Mouse (Mus musculus): ENCODE results near the gene Mpdu1. TPM values are rescaled to one million over a fixed set of nuclear protein-coding genes. Genes with fewer than 3 reads are reported as not detected.

Mpdu1 gene
- total and polyA plus RNA-seq, 3 experiments, result 60.9 to 259 (median 101) TPM

DNA sequence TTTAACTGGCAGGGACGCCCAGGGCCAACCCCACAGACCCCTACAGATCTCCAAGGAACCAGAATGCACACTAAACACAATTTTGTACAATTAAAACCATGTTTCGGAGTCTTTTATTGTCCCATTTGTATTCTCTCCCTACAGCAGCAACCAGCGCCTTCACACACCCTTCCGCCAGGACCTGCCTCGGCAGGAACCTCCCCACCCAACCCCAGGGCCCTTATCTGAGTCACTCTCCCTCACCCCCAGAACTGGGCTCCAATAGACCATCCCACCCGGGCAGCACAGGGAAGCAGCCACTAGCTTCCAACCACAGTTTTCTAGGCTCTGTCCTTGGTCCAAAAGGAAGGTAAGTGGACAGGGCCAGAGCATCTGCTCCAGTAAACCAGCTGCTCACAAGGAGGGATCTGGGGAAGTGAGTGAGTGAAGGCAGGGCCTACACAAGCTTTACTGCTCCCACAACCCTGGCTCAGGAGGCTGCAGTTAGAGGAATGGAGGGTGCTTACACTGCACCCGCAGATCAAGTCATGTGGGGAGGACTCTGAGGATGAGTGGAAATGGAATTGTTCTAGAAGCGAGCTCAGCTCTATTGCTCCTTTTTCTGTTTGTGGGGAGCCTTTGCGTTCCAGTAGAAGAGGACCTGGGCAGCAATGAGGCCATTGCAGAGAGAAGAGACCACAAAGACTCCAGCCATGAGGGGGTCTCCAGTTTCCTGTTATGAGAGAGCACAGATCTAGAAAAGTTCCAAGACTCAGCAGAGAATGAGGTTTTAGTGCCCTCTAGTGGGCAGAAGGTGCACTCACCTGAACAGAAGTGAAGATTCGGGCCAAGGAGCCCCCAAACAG, 5.6 kb downstream of the Mpdu1 start (continued):
- TF ChIP-seq ZKSCAN1 (IDR thresholded peaks at IDR 0.05; ENCODE audit: low read depth, low read length) (no peak), GATA1 (IDR thresholded peaks at IDR 0.05; ENCODE audit: low read depth, low read length) (peak; percentile 9; the same call in 1 of the 2 replicates), POLR2AphosphoS2 (IDR thresholded peaks at IDR 0.05; ENCODE audit: low read length) (0 out of 2 replicates have a peak, but pooled peaks have one; percentile 15), ELF1 (IDR thresholded peaks at IDR 0.05; ENCODE audit: low read depth, low read length) (no peak), NRF1 (IDR thresholded peaks at IDR 0.05; ENCODE audit: insufficient read depth, low read depth, low read length, poor library complexity, severe bottlenecking) (no peak)

DNA sequence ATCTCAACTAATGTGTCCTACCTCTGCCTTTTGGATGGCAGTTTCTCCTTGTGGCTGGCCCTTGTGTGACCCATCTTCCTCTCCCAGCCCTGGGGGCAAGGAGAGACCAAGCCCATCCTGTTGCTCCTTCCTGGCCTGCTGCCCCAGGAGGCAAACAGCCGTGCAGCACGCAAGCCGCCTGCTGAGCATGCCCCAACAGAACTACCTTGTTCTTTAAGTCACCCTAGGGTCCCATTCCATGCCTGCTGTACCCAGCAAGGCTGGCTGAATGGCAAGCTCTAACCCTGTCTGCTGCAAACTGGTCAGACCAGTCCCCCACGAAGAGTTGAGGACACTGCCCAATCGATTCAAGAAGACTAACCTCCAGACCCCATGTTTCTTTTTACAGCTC, 6.4 kb downstream of the Mpdu1 start:
- no peak overlapping the region for H3K4me3 ChIP-seq (ENCODE audit: control insufficient read depth in 1 of 2, insufficient read depth in 1 of 2, low read depth in 2 of 2, low read length in 2 of 2)
- no peak overlapping the region for H3K9ac ChIP-seq (ENCODE audit: control insufficient read depth, low read depth, low read length, poor library complexity, severe bottlenecking)
- H3K79me2 ChIP-seq (ENCODE audit: control insufficient read depth, insufficient read depth, low read length, poor library complexity), result no peaks in the 10 kb centered on the region
- no peak overlapping the region for H3K27ac ChIP-seq (ENCODE audit: control insufficient read depth, low read depth, low read length)
- no peaks in the 10 kb centered on the region for H3K27me3 ChIP-seq (ENCODE audit: control insufficient read depth in 1 of 2, insufficient read depth in 2 of 2, low read length in 2 of 2)
- H3K36me3 ChIP-seq (ENCODE audit: control insufficient read depth in 1 of 2, insufficient read depth in 2 of 2, low read length in 2 of 2), result peaks cover 8 to 9% of the 10 kb centered on the region in 2 experiments
- peaks cover 0 to 4% of the 10 kb centered on the region in 2 experiments; a peak in 3 of 4 replicates for H3K4me1 ChIP-seq (ENCODE audit: control insufficient read depth in 1 of 2, insufficient read depth in 2 of 2, low read length in 2 of 2)
- no peaks in the 10 kb centered on the region for H3K9me3 ChIP-seq (replicated peaks; ENCODE audit: insufficient read depth, low read length)
- no peak for DNase-seq (ENCODE audit: low read depth, low spot score)
- no peak for TF ChIP-seq TBP (IDR thresholded peaks at IDR 0.05; ENCODE audit: low read depth, low read length)
- no peak for TF ChIP-seq CHD2 (IDR thresholded peaks at IDR 0.05; ENCODE audit: low read length)
- no peak for TF ChIP-seq SMC3 (IDR thresholded peaks at IDR 0.05; ENCODE audit: low read depth, low read length)
- TF ChIP-seq JUND (IDR thresholded peaks at IDR 0.05; ENCODE audit: low read depth, low read length), result no peak
- no peak for TF ChIP-seq NRF1 (IDR thresholded peaks at IDR 0.05; ENCODE audit: insufficient read depth, low read depth, low read length, poor library complexity, severe bottlenecking)
- TF ChIP-seq ETS1 (IDR thresholded peaks at IDR 0.05; ENCODE audit: low read depth, low read length), result no peak

DNA sequence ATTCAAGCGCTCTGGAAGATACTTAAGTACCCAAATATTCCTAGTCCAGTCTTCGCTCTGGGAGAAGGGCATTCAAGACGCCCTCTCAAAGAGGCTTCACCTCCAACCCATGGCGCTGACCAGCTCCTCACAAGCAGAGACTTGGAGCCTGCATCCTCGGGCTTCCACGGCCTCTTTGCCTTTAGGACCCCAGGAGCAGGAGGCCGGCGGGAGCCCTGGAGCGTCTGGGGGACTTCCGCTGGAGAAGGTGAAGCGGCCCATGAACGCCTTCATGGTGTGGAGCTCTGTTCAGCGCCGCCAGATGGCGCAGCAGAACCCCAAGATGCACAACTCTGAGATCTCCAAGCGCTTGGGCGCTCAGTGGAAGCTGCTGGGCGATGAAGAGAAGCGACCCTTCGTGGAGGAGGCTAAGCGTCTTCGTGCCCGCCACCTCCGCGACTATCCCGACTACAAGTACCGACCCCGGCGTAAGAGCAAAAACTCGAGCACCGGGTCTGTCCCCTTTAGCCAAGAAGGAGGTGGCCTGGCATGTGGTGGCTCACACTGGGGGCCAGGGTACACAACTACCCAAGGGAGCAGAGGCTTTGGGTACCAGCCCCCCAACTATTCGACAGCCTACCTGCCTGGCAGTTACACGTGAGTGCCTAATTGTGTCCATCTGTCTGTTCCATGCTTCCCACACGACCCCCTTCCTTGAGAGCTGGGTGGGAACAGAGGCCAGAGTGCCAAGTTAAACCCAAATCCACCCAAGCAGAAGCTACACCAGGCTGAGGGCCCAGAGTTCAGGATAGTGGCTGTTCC, 7.0 kb downstream of the Mpdu1 start, which contains the start of gene Sox15:
Sox15 (plus strand) TSS at position 51 of the 801 bp plus-strand sequence.
- peak in 2 of 3 experiments; percentile 9 to 26; a peak in 2 of 6 replicates for TF ChIP-seq CTCF (IDR thresholded peaks at IDR 0.05 in 2 of 3, conservative IDR thresholded peaks at IDR 0.05 in 1 of 3; ENCODE audit: control insufficient read depth in 1 of 3, insufficient read depth in 1 of 3, low read depth in 2 of 3, low read length in 3 of 3, poor library complexity in 1 of 3, severe bottlenecking in 1 of 3)
- no peak for TF ChIP-seq MYB (IDR thresholded peaks at IDR 0.05; ENCODE audit: low read depth, low read length)
- peaks cover 0 to 4% of the 10 kb centered on the region in 2 experiments; a peak in 3 of 4 replicates for H3K4me1 ChIP-seq (ENCODE audit: control insufficient read depth in 1 of 2, insufficient read depth in 2 of 2, low read length in 2 of 2)

More for the DNA sequence above, 7.0 kb downstream of the Mpdu1 start, which contains the start of gene Sox15:
- no peaks in the 10 kb centered on the region for H3K79me2 ChIP-seq (ENCODE audit: control insufficient read depth, insufficient read depth, low read length, poor library complexity)
- H3K27me3 ChIP-seq (ENCODE audit: control insufficient read depth in 1 of 2, insufficient read depth in 2 of 2, low read length in 2 of 2), result no peaks in the 10 kb centered on the region
- H3K36me3 ChIP-seq (ENCODE audit: control insufficient read depth in 1 of 2, insufficient read depth in 2 of 2, low read length in 2 of 2), result peaks cover 8 to 13% of the 10 kb centered on the region in 2 experiments
- DNase-seq (ENCODE audit: low read depth, low spot score), result no peak
- no peak within 1 kb of the TSS for H3K9ac ChIP-seq (ENCODE audit: control insufficient read depth, low read depth, low read length, poor library complexity, severe bottlenecking)
- no peaks in the 10 kb centered on the region for H3K9me3 ChIP-seq (replicated peaks; ENCODE audit: insufficient read depth, low read length)
- H3K27ac ChIP-seq (ENCODE audit: control insufficient read depth, low read depth, low read length), result no peak within 1 kb of the TSS
- no peak within 1 kb of the TSS for H3K4me3 ChIP-seq (ENCODE audit: control insufficient read depth in 1 of 2, insufficient read depth in 1 of 2, low read depth in 2 of 2, low read length in 2 of 2)

All from MEL (cell line).